ENCODE assay signal across 8 mouse cellular contexts in genomic region chr12:65074651-65075050, GRCm38 (mm10). TPM values are rescaled to one million over a fixed set of nuclear protein-coding genes. Genes with fewer than 3 reads are reported as not detected.
A peak's percentile ranks its signal among the peaks of the same experiment; 100 is the strongest.
DNase-seq lines count a peak whose midpoint lies in the region; ATAC-seq and TF ChIP-seq lines count a peak whose summit lies in the region.

No protein-coding gene starts in this region.

- H3K4me3 ChIP-seq in gastrocnemius, adult 2 months = peak overlapping the region; percentile 89
- H3K4me3 ChIP-seq in forebrain, embryonic 13.5 days = peak overlapping the region; percentile 86
- H3K4me3 ChIP-seq in liver, embryonic 15.5 days (replicated peaks) = peak overlapping the region; percentile 94

- intact Hi-C loops in gastrocnemius, adult 2 months (cut with DNase I) = loop anchor here (1.0 to 5.0 kb wide), 3 partner anchors 37 to 107 kb away; partner anchors contain the start of genes Klhl28, Mis18bp1, Prpf39 and Togaram1

- H3K36me3 ChIP-seq in forebrain, embryonic 13.5 days (ENCODE audit: poor library complexity, severe bottlenecking) = 0 out of 2 replicates have a peak, but pooled peaks cover 3% of the 10 kb centered on the region
- peaks cover 8% of the 10 kb centered on the region for H3K36me3 ChIP-seq in liver, embryonic 15.5 days (replicated peaks)

- H3K4me2 ChIP-seq in forebrain, embryonic 13.5 days = peak overlapping the region; percentile 93
- peak overlapping the region; percentile 92 for H3K4me2 ChIP-seq in liver, embryonic 15.5 days

- DNase-seq in gastrocnemius, adult 2 months = no peak
- no peak for DNase-seq in gastrocnemius, adult 8-10 months (ENCODE audit: low spot score in 2 of 2)
- peak; percentile 21 for DNase-seq in CD4-positive helper T cell, adult 2 months (ENCODE audit: low read depth, low spot score)
- DNase-seq in urinary bladder, postnatal 14 days (ENCODE audit: low spot score) = no peak
- DNase-seq in gastrocnemius, postnatal 25 days = no peak

- 0 out of 2 replicates have a peak overlapping the region, but pooled peaks have one; percentile 68 for H3K9ac ChIP-seq in forebrain, embryonic 13.5 days
- H3K9ac ChIP-seq in liver, embryonic 15.5 days = peak overlapping the region; percentile 86

- TF ChIP-seq CTCF in gastrocnemius, adult 2 months (IDR thresholded peaks at IDR 0.05) = no peak

- H3K4me1 ChIP-seq in forebrain, embryonic 13.5 days = peaks cover 42% of the 10 kb centered on the region
- H3K4me1 ChIP-seq in liver, embryonic 15.5 days (replicated peaks) = peaks cover 46% of the 10 kb centered on the region

- ATAC-seq in forebrain, embryonic 13.5 days = no peak
- no peak for ATAC-seq in liver, embryonic 15.5 days (ENCODE audit: insufficient read depth)
- no peak for ATAC-seq in inflammation-experienced regulatory T-cells, adult 6 months

- H3K27ac ChIP-seq in gastrocnemius, adult 2 months = peak overlapping the region; percentile 95
- H3K27ac ChIP-seq in forebrain, embryonic 13.5 days = peak overlapping the region; percentile 94; the same call in 1 of the 2 replicates
- peak overlapping the region; percentile 90 for H3K27ac ChIP-seq in liver, embryonic 15.5 days (replicated peaks)

- WGBS in forebrain, embryonic 13.5 days = 40% methylated on average over 7 of the region's 7 CpGs
- 37% methylated on average over 7 of the region's 7 CpGs for WGBS in liver, embryonic 15.5 days (ENCODE audit: insufficient replicate concordance)

- H3K9me3 ChIP-seq in forebrain, embryonic 13.5 days (replicated peaks) = no peaks in the 10 kb centered on the region
- no peaks in the 10 kb centered on the region for H3K9me3 ChIP-seq in liver, embryonic 15.5 days (replicated peaks)

- no peaks in the 10 kb centered on the region for H3K27me3 ChIP-seq in forebrain, embryonic 13.5 days
- no peaks in the 10 kb centered on the region for H3K27me3 ChIP-seq in liver, embryonic 15.5 days

RNA-seq across cellular contexts. Expression of gene Fancm, which starts 0.8 kb away (rescaled TPM):
- total RNA-seq in gastrocnemius, adult 2 months (2021) = 1 to 10 TPM; 1.4 to 2.0 TPM
- 1 to 10 TPM in 3 of 4 experiments, under 1 TPM in 1; 0.80 to 4.0 (median 1.8) TPM for total RNA-seq in gastrocnemius, adult 8-10 months (2022)
- polyA plus RNA-seq in forebrain, embryonic 13.5 days (2015; fragmentation: Nextera tagmentation; extraction: Ambion mirVana) = 11.8 and 13.9 TPM in 2 replicates
- 5.4 and 6.0 TPM in 2 replicates for polyA plus RNA-seq in liver, embryonic 15.5 days (2015; fragmentation: Nextera tagmentation; extraction: Ambion mirVana)
- total RNA-seq in gastrocnemius, postnatal 25 days (2021) = 1 to 10 TPM; 1.6 to 3.4 TPM
- 10 to 100 TPM in 1 of 3 experiments, 1 to 10 TPM in 2; 5.0 to 11.7 (median 7.0) TPM for polyA plus RNA-seq in inflammation-experienced regulatory T-cells, adult 6 months (2017; shearing (Covaris generic))

RNA-seq across cellular contexts. Expression of gene Fkbp3, which starts 0.8 kb away (rescaled TPM):
- total RNA-seq in gastrocnemius, adult 2 months (2021) = 100 to 1,000 TPM; 176 to 242 TPM
- 100 to 1,000 TPM; 151 to 195 (median 179) TPM for total RNA-seq in gastrocnemius, adult 8-10 months (2022)
- 636 and 684 TPM in 2 replicates for polyA plus RNA-seq in forebrain, embryonic 13.5 days (2015; fragmentation: Nextera tagmentation; extraction: Ambion mirVana)
- 84.5 and 116 TPM in 2 replicates for polyA plus RNA-seq in liver, embryonic 15.5 days (2015; fragmentation: Nextera tagmentation; extraction: Ambion mirVana)
- total RNA-seq in gastrocnemius, postnatal 25 days (2021) = 100 to 1,000 TPM; 177 to 185 TPM
- 100 to 1,000 TPM; 267 to 313 (median 282) TPM for polyA plus RNA-seq in inflammation-experienced regulatory T-cells, adult 6 months (2017; shearing (Covaris generic))

RNA-seq across cellular contexts. Expression of gene Prpf39, which starts 38.5 kb away (rescaled TPM):
- total RNA-seq in gastrocnemius, adult 2 months (2021) = 10 to 100 TPM; 15.8 to 17.5 TPM
- 10 to 100 TPM in 3 of 4 experiments, 1 to 10 TPM in 1; 9.4 to 12.3 (median 11.9) TPM for total RNA-seq in gastrocnemius, adult 8-10 months (2022)
- polyA plus RNA-seq in forebrain, embryonic 13.5 days (2015; fragmentation: Nextera tagmentation; extraction: Ambion mirVana) = 63.2 and 64.9 TPM in 2 replicates
- polyA plus RNA-seq in liver, embryonic 15.5 days (2015; fragmentation: Nextera tagmentation; extraction: Ambion mirVana) = 13.8 and 16.9 TPM in 2 replicates
- total RNA-seq in gastrocnemius, postnatal 25 days (2021) = 10 to 100 TPM; 12.0 to 12.2 TPM
- polyA plus RNA-seq in inflammation-experienced regulatory T-cells, adult 6 months (2017; shearing (Covaris generic)) = 100 to 1,000 TPM in 1 of 3 experiments, 10 to 100 TPM in 2; 78.8 to 103 (median 91.3) TPM
